Mouse (Mus musculus): ENCODE data around the gene Slc35b2.

GRCm38 (mm10) chr17:45589236-45589635 lies 25.6 kb downstream of the Slc35b2 start:
- TF ChIP-seq CTCF (conservative IDR thresholded peaks at IDR 0.05; ENCODE audit: low read length) (no peak), POU5F1 (IDR thresholded peaks at IDR 0.05; ENCODE audit: borderline replicate concordance, low read length) (no peak), NANOG (IDR thresholded peaks at IDR 0.05; ENCODE audit: borderline replicate concordance, low read length) (no peak)

All from E14TG2a.4 (cell line).